Mouse (Mus musculus): ENCODE measurements at regions not wholly inside any gene's neighbourhood (a gene's known extent, or its start where the extent isn't known, plus 50 kb on each side); places are given as distances from the start of the nearest gene placed in this dataset.

DNA sequence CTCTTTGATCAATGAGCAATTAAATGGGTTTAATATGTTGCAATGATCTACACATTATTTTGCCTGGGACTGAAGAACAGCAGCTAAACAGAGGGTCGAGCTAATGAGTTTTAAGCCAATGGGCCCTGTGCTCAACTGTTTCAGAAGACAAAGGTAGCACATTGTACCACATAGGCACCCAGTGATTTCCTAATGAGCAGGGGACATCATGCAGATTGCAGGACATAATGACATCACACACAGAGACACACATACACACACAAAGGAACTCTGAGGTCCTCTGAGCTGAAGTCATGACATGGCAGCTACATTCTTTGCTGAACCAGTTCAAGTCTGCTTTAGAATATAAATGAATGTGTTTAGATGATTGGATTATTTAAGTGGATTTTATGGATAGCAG lies 71.9 kb downstream of the Zfp330 start:
- no peak for DNase-seq (ENCODE audit: low spot score)

DNA sequence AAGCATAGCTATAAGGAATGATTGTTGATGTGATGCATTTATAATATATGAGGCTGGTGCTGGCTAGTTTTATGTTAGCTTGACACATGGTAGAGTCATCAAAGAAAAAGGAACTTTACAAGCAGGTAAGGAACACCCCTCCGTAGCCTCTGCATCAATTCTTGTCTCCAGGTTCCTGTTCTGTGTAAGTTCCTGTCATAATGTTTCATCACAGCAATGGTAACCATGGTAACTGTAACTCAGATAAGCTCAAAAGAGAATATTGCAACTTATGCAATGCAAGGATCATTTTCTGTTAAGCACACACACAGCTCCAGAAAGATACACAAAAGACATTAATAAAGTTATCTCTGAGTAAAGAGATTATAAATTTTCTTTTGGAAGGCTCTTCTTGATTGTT lies 73.5 kb downstream of the Zfp330 start:
- no peak for DNase-seq (ENCODE audit: low spot score)

- DNase-seq (ENCODE audit: low spot score), result no peak
These were observed 74.7 kb downstream of the Zfp330 start for GRCm38 (mm10) chr8:82699221-82699620.

DNA sequence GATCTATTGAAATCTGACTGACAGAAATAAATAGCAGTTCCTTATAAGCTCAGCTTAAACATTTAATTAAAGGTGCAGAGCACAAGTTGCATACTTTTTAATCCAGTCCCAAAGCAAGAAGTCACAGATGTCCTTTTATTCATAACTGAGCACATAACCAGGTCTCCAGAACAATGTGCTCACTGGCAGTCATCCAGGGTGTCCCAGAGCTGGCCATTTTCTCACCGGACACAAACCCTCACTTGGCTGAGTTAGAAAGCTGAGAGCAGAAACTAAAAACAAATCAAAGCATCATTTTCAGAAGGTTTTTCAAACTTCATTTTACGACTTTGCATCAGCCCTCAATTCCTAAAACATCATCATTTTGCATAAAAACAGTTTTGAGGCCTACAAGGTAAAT lies 75.9 kb downstream of the Zfp330 start:
- DNase-seq (ENCODE audit: low spot score), result no peak

DNA sequence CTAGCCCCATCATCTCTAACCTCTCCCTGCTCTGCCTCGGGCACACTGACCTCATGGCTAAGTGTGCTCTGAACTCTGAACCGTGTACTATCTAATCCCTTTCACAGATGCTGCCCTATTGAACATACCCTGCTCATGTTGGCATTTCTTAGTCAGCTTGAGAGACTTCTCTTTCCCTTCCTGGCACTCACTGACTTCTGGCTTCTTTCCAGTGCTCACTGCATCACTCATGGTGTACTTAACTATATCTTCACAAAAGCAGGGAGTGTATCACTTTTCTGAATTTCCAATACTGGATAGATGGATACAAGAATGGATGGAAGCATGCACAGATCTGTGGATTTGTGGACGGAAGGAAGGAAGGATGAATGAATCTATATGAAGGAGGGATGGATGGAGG lies 80.9 kb downstream of the Zfp330 start:
- no peak for DNase-seq (ENCODE audit: low spot score)

DNA sequence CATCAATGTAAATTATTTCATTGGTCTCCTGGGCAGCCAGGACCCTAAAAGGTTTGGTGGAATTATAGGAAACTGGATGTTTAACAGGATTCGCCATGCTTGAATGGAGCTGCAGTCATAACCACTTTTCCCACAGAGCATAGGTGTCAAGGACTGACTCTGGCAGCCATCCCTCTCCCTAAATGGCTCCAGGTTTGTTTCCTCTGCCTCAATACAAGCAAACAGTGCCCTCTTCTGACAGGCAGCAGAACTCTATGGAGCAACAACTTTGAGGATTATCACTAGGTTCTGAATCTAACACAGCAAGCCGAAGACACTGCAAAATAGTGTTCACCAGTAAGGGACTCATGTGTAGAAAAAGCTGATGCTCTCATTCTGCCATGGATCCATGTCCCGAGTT lies 84.6 kb downstream of the Zfp330 start:
- DNase-seq (ENCODE audit: low spot score), result peak; percentile 45

DNA sequence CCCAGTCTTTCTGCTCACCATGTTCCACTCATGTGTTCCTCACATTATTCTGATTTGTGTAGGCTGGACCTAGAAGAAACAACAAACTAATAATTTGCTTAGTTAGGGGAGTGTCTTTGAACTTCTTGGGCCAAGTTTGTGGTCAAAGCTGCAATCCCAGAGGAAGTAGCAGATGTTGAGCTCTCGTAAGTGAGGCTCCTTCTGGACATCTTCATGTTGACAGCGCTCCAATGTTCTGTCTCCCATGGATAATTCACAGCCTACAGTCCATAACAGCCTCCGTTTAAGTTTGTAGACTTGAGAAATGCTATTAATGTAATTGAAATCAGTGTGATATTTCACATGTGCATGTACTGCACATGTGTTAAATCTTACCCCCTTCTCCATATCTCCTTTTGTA lies 88.0 kb downstream of the Zfp330 start:
- DNase-seq (ENCODE audit: low spot score), result no peak

DNA sequence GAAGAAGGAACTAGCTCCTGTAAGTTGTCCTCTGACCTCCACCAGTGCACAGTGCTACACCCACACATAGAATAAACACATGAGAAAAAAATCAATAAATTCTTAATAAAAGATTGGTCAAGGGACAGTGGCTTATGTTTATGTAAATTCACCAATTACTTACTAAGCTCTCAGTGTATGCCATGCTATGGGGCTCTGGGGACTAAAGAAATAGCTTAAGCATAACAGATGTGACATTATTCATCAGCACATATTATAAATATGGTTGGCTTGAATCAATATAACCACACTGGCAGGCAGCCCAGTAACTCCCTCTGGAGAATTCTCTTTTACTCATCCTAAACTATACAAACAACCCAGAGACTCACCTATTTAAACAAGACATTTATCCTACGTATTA lies 95.2 kb downstream of the Zfp330 start:
- DNase-seq (ENCODE audit: low spot score), result no peak

DNA sequence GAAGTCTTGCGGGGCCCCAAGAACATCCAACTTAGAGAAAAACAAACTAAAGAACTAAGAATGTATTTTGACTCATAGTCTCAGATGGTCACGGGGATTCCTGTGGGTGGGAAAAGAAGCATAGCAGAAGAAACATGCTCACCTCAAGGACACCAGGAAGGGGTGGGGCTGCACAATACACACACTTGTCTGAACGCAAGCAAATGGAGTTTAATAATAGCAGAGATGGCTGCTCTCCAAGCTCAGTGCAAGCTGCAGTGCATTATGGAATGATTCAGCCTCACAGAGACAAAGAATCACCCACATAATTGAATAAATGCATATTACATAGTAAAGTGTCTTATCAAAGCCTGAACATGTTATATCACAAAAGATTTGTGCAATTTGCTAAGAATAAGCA lies 96.2 kb downstream of the Zfp330 start:
- DNase-seq (ENCODE audit: low spot score), result no peak

- no peak for DNase-seq (ENCODE audit: low spot score)
These were observed 104.7 kb downstream of the Zfp330 start for GRCm38 (mm10) chr8:82669241-82669640.

DNA sequence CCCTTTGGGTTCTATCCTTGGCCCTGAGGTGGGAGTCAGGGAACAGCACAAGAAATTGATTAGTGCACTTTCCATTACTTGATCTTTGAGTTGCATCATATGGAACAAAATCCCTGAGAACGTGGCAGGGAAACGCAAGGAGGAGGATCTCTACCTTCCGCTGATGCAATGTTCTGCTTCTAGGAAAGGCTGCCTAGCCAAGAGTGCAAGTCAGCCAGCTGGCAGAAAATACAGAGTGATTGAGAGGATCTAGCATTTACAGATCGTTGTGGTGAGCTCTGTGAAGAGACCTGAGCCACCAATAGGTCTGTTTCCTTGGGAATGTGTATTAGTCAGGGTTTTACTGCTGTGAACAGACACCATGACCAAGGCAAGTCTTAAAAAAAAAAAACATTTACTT lies 108.8 kb downstream of the Zfp330 start:
- no peak for DNase-seq (ENCODE audit: low spot score)

DNA sequence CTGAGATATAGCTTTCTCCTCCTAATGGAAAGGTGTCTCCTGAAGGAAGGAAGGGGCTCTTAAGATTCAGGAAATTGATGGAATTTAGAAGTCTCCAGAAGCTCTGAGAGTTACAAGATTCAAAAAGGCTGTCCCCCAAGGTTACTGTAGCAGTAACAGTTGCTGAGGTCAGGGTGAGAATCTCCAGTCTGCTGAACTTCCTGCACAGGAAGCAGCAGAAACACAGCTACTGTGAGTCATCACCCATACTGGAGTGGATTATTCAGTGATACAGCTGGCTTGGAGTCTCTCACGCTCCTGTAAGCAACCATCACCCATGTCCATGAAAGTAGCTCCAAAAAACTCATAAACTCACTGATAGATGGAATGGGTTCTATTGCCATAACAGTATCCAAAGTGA lies 133.5 kb downstream of the Zfp330 start:
- DNase-seq (ENCODE audit: low spot score), result no peak

GRCm38 (mm10) chr8:82630486-82630885 lies 143.5 kb downstream of the Zfp330 start:
- DNase-seq (ENCODE audit: low spot score), result no peak

GRCm38 (mm10) chr8:82623791-82624431 lies 150.0 kb downstream of the Zfp330 start:
- DNase-seq (ENCODE audit: low spot score), result no peak

DNA sequence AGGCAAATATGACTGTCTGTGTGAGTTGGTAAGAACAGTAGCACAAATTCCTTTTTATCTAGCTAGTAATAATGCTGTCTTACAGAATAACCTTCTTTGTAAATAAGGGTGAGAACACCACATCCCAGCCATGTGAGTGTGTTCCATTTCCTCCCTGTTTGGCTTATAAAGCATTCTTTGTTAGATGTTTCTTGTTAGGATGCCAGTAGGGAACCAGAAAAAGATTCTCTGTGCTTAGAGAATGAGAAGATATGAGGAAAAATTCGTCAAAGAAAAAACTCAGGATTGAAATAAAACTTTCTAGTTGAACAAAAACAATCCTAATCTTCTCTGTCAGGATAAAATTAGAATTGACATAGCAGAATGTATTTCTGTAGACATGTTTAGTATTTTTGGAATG lies 155.3 kb downstream of the Zfp330 start:
- no peak for DNase-seq (ENCODE audit: low spot score)

GRCm38 (mm10) chr8:82601556-82601955 lies 172.4 kb downstream of the Zfp330 start:
- DNase-seq (ENCODE audit: low spot score), result peak; percentile 49

GRCm38 (mm10) chr8:82573434-82573833 lies 170.4 kb upstream of the Il15 start:
- DNase-seq (ENCODE audit: low spot score), result no peak

DNA sequence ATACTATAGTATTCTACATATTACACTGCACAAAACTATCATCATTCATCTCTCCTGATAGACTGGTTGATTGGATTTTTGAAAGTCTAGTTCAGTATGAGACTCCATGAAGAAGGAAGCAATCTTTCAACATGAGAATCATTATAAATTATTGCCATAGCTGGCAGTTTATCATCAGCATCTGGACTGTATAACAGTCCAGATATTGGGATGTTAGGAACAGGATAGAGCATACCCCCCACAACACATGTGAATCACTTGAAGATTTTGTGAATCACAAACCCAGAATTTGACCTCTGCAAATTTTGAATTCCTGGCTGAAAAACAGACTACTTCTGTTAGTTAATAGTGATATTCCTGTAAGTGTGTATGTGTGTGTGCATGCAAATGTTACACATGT lies 135.1 kb upstream of the Il15 start:
- DNase-seq (ENCODE audit: low spot score), result no peak

GRCm38 (mm10) chr8:82529153-82529552 lies 126.1 kb upstream of the Il15 start:
- DNase-seq (ENCODE audit: low spot score), result no peak

DNA sequence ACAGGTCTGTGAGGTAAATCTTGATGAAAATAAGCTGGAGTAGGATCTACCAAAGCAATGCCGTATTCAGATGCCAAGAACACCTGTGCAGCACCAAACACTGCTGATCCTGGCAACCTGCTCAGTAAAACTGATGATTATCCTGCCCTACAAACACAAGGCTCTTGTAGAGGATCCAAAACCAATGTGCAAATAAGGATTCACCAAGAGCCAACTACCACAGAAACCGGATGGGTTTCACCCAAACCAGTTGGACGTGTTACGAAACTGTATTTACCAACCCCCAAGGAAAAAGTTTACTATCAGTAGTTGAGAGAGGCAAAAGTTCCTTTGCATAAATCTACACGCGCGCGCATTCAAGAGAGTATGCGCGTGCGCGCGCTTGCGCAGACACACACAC lies 120.8 kb upstream of the Il15 start:
- peak; percentile 51 for DNase-seq (ENCODE audit: low spot score)

- DNase-seq (ENCODE audit: low spot score), result no peak
These were observed 95.5 kb upstream of the Il15 start for GRCm38 (mm10) chr8:82498496-82498895.

DNA sequence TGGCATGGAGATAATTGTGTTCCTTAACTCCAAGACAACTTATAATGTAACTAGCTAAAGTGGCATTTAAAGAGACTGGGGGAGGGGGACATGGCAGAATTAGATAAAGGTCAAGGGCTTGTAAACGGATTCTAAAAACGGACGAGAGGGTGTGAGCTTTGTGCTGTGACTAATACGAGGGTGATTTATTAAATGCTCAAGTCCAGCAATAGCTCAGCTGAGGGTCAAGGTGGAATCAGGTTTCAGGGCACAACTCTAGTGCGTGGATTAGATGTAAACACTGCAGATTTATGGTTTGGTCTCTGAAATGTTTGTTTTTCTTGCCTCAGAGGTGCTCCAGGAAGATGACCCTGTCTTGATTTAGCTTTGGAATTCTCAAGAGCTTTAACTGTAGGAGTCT lies 74.8 kb upstream of the Il15 start:
- DNase-seq (ENCODE audit: low spot score), result no peak

GRCm38 (mm10) chr8:82477426-82477769 lies 74.4 kb upstream of the Il15 start:
- no peak for DNase-seq (ENCODE audit: low spot score)

DNA sequence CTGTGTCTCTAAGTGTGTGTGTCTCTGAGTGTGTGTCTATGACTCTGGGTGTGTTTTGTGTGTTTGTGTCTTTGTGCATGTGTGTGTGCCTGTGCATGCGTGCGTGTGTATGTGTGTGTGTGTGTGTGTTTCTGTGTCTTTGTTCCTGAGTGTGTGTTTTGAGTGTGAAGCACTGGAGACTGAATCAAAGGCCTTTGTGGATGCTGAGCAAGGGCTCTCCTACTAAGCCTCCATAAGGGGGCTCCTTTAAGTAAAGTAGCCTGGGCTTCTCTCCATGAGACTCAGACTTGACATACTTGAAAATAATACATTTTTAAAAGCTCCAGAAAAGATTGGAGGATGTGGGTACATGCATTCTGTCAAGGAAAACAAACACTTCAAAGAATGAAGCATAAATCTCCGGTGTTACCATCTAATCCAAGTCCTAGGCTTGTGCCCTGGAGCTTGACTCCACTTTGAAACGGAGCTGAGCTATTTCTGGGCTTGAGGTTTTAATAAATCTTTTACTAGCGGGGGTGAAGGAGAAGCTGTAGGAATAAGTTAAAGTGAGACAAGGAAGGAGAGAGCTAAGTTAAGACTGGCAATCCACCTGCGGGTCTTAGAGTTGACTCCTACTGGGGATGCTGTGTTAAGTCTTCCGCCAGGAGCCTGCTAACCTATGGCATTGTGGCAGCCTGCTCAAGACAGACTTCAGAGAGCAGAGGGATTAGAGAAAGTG lies 73.8 kb upstream of the Il15 start:
- no peak for DNase-seq (ENCODE audit: low spot score)

Measured in urinary bladder, postnatal 14 days (tissue).